Mouse (Mus musculus) cerebellum, adult 11-12 months (tissue): ENCODE measurements around the gene Frmd4b.

Source experiments
- DNase-seq: peaks from one replicate; pipeline ENCODE4 v3.0.0; 2022

The Frmd4b gene

GRCm38 (mm10) chr6:97617266-97617743 lies at the start of gene Frmd4b:
TSS of gene Frmd4b (minus strand) at chr6:97617541.
- peak; percentile 67 for DNase-seq

- no peak for DNase-seq
Observed at GRCm38 (mm10) chr6:97666417-97666816, 49.1 kb upstream of the Frmd4b start.

GRCm38 (mm10) chr6:97658921-97659320 lies 41.6 kb upstream of the Frmd4b start:
- no peak for DNase-seq

GRCm38 (mm10) chr6:97655986-97656385 lies 38.6 kb upstream of the Frmd4b start:
- DNase-seq: no peak

GRCm38 (mm10) chr6:97647501-97647900 lies 30.2 kb upstream of the Frmd4b start:
- DNase-seq: no peak

GRCm38 (mm10) chr6:97623330-97623729 lies 6.0 kb upstream of the Frmd4b start:
- no peak for DNase-seq

GRCm38 (mm10) chr6:97622236-97622635 lies 4.9 kb upstream of the Frmd4b start:
- no peak for DNase-seq

- no peak for DNase-seq
Observed at GRCm38 (mm10) chr6:97617774-97618173, 433 bp upstream of the Frmd4b start.

GRCm38 (mm10) chr6:97616658-97617265 lies 579 bp downstream of the Frmd4b start:
- DNase-seq: peak; percentile 18

GRCm38 (mm10) chr6:97615901-97616461 lies 1.4 kb downstream of the Frmd4b start:
- peak; percentile 4 for DNase-seq

GRCm38 (mm10) chr6:97614179-97614578 lies 3.2 kb downstream of the Frmd4b start:
- DNase-seq: no peak

- DNase-seq: no peak
Observed at GRCm38 (mm10) chr6:97612861-97613260, 4.5 kb downstream of the Frmd4b start.

- no peak for DNase-seq
Observed at GRCm38 (mm10) chr6:97610051-97610450, 7.3 kb downstream of the Frmd4b start.

GRCm38 (mm10) chr6:97607646-97608045 lies 9.7 kb downstream of the Frmd4b start:
- DNase-seq: no peak

- DNase-seq: no peak
Observed at GRCm38 (mm10) chr6:97595218-97595617, 22.1 kb downstream of the Frmd4b start.

- DNase-seq: no peak
Observed at GRCm38 (mm10) chr6:97594589-97594988, 22.8 kb downstream of the Frmd4b start.

GRCm38 (mm10) chr6:97590230-97590629 lies 27.1 kb downstream of the Frmd4b start:
- no peak for DNase-seq

- DNase-seq: no peak
Observed at GRCm38 (mm10) chr6:97589581-97589980, 27.8 kb downstream of the Frmd4b start.

GRCm38 (mm10) chr6:97589031-97589430 lies 28.3 kb downstream of the Frmd4b start:
- DNase-seq: no peak

- DNase-seq: no peak
Observed at GRCm38 (mm10) chr6:97586606-97587005, 30.7 kb downstream of the Frmd4b start.

- no peak for DNase-seq
Observed at GRCm38 (mm10) chr6:97586024-97586423, 31.3 kb downstream of the Frmd4b start.

GRCm38 (mm10) chr6:97582748-97583147 lies 34.6 kb downstream of the Frmd4b start:
- no peak for DNase-seq

- DNase-seq: no peak
Observed at GRCm38 (mm10) chr6:97581941-97582340, 35.4 kb downstream of the Frmd4b start.

- DNase-seq: no peak
Observed at GRCm38 (mm10) chr6:97580479-97581030, 36.8 kb downstream of the Frmd4b start.

GRCm38 (mm10) chr6:97579704-97580103 lies 37.6 kb downstream of the Frmd4b start:
- no peak for DNase-seq
